Mouse (Mus musculus): ENCODE measurements around the gene Ccr7.
A peak's percentile ranks its signal among the peaks of the same experiment; 100 is the strongest.

Ccr7 gene

DNA sequence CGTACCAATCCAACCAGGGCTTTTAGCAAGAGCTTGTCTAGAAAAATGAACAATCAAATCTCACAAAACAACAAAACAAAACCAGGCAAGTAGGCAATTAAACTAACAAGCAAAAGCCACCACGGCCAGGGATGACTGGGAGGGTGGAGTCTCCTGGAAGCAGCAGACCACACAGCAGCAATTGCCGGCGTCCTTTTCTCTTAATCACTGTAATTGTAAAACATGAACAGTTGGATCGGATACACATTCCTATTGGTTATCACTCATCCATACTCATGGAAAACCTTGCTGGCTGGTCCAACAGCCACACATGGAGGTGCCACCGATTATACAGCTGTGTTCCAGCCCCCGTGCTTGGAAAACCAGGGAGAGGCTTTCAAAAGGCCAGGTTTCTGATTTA lies 37.0 kb downstream of the Ccr7 start:
- DNase-seq (ENCODE audit: low spot score in 2 of 2), result no peak

DNA sequence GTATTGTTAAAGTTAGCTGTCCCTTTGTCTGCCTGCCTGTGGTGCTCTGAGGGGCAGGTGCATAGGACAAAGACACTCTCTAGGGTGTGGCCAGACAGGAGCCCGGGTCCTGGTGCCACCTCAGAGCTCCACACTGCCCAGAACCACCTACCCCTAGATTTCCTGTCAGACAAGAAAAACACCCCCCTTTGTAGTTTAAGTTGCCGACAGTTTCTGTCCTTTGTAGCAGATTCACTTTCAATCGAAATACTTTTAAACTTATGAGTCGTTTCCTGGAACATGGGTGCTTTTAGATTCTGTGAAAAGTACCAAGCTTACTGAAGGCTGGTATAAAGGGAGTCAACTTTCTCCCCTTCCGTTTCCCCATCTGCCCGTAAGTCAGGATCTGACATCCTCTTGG lies 38.9 kb downstream of the Ccr7 start:
- no peak for DNase-seq (ENCODE audit: low spot score in 2 of 2)

- DNase-seq (ENCODE audit: low spot score in 2 of 2), result no peak
Observed at GRCm38 (mm10) chr11:99113111-99113510, 41.8 kb downstream of the Ccr7 start.

DNA sequence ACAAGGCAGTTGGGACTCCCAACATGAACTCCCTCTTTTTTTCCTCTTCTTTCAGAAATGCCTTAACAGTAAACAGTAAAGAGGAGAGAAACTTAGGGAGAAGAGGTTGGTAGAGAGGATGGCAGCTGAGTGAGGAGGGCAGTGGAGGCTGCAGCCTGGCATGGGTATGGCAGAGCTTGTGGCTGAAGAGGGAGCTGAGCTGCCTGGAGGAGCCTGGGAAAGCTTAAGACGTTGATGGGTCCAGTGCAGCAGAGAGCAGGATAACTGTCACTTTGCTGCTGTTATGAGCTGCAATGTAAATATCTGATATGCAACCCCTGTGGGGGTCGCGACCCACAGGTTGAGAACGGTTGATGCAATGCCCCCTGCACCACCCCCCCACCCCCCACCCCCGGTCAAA lies 42.2 kb downstream of the Ccr7 start:
- DNase-seq (ENCODE audit: low spot score in 2 of 2), result no peak

GRCm38 (mm10) chr11:99111631-99112030 lies 43.2 kb downstream of the Ccr7 start:
- DNase-seq (ENCODE audit: low spot score in 2 of 2), result no peak

- DNase-seq (ENCODE audit: low spot score in 2 of 2), result peak; percentile 73 to 78
Observed at GRCm38 (mm10) chr11:99111155-99111554, 43.7 kb downstream of the Ccr7 start.

DNA sequence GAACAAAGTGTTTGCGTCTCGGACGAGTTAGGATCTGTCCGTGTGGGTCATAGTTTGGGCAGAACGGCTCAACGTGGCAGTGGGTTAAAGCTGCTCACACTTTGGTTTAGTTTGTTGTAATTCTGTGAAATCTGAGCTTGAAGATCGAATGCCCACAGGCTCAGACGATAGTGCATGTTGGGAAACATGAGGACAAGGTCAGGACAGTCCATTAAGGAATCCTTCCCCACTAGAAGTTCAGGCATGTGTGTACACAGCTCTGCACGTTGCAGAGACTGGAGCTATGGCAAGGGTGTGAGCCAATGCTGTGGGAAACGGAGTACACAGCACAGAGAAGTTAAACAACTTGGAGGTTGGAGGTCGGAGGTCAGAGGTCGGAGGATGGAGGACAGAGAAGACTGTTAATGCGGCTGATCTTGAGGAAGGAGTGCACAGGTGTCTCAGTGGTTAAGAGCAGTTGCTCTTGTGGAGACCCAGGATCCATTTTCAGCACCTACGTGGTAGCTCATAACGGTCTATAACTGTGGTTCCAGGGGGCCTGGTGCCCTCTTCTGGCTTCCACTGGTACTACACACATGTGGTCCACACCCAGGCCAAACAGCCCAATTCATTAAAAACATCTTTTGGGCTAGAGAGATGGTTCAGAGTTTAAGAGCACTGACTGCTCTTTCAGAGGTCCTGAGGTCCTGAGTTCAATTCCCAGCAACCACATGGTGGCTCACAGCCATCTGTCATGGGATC lies 44.3 kb downstream of the Ccr7 start:
- no peak for DNase-seq (ENCODE audit: low spot score in 2 of 2)

- DNase-seq (ENCODE audit: low spot score in 2 of 2), result no peak
Observed at GRCm38 (mm10) chr11:99108296-99108695, 46.6 kb downstream of the Ccr7 start.

DNA sequence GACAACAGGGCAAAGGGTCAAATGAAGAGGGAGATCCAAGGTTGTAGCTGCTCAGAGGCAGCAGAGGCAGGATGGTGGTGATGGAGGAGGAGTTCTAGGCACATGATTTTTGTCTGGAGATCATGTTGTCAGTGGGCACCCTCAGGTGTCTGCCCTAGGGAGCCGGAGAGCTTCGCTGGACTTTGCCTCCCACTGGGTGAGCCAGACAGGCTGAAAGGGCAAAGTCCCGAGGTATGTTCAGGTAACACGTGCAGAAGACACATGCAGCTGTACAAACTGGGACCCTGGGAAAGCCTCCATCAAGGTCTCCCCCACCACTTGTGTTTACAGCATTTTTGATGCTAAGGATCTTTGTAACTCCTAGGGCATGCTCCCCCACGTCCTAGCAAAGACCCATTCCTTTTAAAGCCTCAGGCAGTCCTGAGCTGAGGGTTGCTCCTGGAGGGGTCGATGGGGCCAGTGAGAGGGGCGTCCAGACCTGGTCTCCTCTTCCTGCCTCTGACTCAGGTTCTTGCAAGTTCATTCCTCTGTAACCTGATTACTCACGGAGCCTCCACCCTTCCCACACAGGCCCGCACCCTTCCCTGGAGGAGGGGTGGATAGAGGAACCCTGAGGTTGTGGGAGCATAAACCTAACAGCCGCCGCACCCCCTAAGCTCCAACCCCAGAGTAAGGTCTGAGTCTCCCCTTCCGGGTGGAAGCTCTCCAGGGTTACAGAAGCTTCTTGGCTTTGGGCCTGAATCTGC lies 48.7 kb downstream of the Ccr7 start:
- no peak for DNase-seq (ENCODE audit: low spot score in 2 of 2)

- DNase-seq (ENCODE audit: low spot score in 2 of 2), result no peak
Observed at GRCm38 (mm10) chr11:99104609-99105410, 50.1 kb downstream of the Ccr7 start.

DNA sequence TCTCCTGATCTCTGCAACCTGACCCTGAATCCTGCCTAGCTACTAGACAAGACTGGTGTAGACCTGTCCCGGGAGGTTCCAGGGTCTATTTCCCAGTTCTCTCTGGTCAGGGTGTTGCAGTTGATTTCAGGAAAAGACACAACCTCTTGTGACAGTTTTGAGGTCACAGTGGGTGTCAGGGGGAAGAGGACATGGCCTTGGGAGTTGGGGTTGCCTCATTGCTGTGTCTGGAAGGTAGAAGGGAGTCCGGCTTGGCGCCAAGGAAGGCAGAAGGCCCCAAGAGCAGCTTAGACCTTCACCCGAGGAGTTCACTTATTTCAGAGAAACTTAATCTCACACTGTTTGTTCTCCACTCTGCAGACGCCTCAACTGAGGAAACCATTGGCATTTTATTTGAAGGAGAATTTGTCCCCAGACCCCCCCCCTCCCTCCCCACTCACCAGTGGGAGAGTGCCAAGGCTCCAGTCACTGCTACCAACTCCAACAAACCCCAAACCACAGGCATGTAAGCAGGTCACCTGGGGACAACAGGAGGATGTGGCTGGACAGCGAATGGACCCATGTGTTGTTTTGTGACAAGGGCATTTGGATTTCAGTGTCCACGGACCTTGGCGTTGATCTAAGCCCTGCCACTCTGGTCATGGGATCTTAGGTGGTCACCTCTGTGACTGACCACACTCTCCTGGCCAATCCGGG lies 52.2 kb downstream of the Ccr7 start:
- DNase-seq (ENCODE audit: low spot score in 2 of 2), result no peak

GRCm38 (mm10) chr11:99101693-99102092 lies 53.2 kb downstream of the Ccr7 start:
- no peak for DNase-seq (ENCODE audit: low spot score in 2 of 2)

DNA sequence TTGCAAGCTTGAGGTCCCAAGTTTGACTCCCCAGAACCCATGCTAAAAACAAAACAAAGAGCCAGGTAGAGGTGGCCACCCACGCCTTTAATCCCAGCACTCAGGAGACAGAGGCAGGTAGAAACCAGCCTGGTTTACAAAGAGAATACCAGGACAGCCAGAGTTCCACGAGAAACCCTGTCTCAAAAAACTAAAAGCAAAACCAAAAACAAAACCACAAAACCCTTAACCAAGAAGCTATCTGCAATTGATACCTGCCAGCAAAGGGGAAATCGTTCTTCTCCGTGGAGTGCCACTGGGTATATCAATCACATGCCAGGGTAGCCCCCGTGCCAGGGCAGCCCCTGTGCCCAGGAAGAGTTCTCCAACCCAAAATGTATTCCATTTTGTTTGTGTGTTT lies 54.7 kb downstream of the Ccr7 start:
- no peak for DNase-seq (ENCODE audit: low spot score in 2 of 2)

- no peak for DNase-seq (ENCODE audit: low spot score in 2 of 2)
Observed at GRCm38 (mm10) chr11:99099516-99099915, 55.4 kb downstream of the Ccr7 start.

- no peak for DNase-seq (ENCODE audit: low spot score in 2 of 2)
Observed at GRCm38 (mm10) chr11:99098924-99099323, 56.0 kb downstream of the Ccr7 start.

GRCm38 (mm10) chr11:99096996-99097774 lies 57.7 kb downstream of the Ccr7 start:
- no peak for DNase-seq (ENCODE audit: low spot score in 2 of 2)

GRCm38 (mm10) chr11:99096417-99096816 lies 58.5 kb downstream of the Ccr7 start:
- no peak for DNase-seq (ENCODE audit: low spot score in 2 of 2)

DNA sequence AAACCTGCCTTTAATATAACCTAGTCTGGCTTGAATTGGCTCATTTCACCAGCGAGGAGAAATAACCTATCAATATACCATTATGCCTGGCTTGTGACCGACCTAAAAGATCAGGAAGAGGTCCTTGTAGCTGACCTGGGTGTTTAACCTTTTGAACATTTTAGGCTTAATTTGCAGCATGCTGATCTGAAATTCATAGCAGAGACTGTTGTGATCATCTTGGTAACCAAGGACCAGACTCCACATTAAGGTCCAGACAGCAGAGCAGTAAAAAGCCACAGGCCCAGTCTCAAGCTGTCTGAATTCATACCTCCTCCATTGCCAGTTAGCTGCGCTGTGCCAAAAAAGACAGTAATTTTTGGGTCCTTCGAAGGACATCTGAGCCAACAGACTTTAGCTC lies 59.1 kb downstream of the Ccr7 start:
- no peak for DNase-seq (ENCODE audit: low spot score in 2 of 2)

DNA sequence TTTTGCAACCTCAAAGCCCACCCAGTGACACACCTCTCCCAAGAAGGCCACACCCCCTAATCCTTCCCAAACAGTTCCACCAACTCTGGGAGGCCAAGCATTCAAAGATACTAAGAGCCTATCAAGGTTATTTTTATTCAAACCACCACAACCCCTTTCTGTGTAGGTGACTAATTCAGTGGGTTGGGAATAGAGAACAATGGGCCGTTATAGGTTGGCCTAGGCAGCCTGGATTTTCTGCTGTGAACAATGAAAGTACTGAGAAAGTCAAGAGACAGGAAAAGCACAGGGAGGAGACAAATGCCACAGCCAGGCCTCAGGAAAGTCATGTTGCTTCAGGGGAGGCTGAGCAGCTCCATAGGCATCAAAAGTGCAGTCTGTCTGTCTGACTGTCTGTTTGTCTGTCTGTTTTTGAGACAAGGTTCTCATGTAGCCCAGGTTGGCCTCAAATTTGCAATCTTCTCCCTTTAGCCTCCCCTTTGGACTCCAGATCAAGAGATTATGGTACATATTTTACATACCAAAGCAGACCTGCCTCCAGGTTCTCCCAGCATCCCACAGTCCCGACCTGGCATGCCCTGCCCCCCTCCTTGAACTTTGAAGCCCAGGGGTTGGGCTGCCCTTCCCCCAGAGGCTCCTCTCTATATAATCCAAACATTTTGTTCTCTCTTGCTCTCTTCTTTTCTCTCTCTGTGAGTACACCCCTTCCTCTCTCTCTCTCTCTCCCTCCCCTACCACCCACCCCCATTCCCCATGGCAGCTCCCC lies 59.8 kb downstream of the Ccr7 start:
- no peak for DNase-seq (ENCODE audit: low spot score in 2 of 2)
